Mouse (Mus musculus): Measurements from ENCODE around the gene Tardbp.

Tardbp gene

GRCm38 (mm10) chr4:148626623-148627185 is at the start of gene Tardbp:
Gene Tardbp (minus strand): TSS chr4:148627019.
- in situ Hi-C loops (cut with MboI, MseI) = no loop called here

DNA sequence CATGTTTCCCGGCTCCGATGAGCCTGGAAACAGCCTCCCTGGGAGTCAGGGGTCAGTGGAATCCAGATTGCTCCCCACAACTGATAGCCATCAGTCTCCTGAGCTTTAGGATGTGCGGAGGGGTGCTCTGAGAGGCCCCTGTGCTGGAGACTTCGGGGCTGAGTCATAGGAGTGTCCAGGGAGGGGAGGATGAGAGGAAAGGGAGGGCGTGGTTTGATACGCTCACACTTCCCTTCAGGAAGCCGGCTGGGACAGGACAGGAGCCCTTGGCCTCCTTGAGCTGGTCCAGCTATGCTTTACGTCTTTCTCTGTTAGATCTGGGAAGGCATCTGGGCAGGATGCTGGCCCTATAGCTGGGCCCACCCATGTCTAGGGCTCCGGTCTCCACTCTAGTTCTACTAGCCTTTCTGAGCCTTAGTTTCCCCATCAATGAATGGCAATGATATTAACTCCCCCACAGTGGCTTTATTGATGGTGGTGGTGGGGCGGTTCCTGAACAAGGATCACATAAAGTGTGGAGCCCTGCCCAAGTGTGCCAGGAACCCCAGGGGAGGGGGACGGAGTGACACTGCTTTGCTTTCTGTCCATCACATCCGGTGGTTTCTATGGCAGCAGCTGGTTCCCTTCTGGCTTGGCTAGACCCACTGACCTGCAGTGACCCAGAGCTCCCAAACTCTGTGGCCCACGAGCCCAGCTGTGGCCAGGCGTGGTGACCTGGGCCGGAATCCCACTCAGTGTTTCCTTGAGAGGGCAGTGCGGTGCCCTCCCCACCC is 49.6 kb upstream of the Tardbp start:
- in situ Hi-C loops (cut with MboI, MseI) = no loop called here

DNA sequence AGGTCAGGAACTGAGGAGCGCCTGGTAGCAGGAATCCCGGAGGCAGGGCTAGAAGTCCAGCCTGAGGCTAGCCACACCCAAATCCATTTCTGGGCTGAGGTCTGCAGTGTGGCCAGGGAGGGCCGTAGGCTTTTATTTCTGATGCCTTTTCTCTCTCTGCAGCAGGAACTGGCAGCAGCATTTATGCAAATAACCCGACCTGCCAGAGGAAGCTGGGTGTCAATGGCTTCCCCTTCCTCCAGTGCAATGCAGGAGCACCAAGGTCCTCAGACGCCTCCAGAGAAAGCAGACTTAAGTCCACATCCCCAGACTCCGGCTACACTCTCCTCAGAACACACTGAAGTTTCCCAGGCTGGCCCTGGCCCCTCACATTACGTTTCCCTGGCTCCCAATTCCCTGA is 48.2 kb upstream of the Tardbp start:
- in situ Hi-C loops (cut with MboI, MseI) = no loop called here

DNA sequence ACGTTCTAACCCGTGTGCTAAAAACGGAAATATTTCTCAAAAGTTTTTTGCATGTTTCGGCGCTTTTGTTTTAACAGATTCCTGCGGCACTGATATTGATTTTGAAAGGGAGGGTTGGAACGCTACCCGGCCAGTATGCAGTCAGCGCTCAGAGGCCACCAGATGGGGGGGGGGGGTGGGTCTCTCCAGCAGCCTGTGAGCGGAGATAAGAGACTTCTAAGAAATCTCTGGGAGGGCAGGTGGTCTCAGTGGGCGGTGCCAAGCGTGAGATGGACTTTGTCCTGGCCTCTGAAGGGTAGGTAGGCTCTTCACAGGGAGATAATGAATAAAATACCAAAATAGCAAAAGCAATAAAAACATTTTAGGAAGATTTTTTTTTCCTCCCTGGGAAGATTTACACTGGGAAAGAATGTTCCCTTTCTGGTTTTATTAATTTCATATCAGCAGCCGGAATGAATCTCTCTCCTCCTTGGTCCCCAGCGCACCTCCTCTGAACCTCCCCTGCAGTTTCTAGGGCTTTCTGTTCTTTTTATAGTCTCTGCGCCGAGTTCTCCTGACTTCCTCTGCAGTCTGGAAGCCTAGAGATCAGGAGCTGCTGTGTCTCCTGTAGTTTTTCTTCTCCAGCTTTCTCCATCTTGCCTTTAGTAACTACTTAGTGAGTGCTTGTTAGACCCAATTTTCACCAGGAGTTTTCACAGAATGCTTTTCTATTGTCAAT is 44.6 kb upstream of the Tardbp start:
- in situ Hi-C loops (cut with MboI, MseI) = no loop called here

DNA sequence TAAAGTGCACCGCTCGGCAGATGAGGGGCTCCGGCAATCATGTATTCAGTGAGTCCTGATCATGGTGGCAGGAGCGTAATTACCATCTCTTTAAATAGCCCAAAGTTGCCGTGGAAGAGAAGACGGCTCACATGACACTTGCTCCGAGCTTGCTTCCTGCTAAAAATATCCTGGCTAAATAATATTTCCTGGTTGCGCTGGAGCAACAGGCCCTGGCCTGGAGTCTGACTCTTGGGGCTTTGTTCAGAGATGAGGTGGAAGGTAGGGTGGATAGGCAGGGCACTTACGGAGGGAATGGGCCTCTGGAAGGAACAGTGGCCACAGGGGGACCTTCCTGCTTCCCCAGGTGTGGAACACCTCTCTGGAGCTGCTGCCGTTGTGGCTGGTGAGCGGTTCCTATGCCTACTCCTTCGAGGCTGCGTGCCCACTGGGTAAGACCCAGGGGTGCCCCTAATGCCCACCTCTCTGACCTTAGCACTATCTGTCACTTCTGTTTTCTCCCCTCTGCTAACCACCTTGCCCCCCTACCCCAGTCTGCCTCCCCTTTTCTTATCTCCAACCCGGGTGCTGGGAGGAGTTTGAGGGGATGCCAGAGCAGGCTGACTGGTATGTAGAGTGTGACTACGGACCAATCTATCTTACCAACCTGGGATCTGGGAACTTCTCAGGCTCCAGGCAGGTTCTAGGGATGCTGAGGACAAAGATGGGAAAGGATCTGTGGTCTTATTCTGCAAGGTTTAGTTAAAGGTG is 40.4 kb upstream of the Tardbp start:
- in situ Hi-C loops (cut with MboI, MseI) = no loop called here

DNA sequence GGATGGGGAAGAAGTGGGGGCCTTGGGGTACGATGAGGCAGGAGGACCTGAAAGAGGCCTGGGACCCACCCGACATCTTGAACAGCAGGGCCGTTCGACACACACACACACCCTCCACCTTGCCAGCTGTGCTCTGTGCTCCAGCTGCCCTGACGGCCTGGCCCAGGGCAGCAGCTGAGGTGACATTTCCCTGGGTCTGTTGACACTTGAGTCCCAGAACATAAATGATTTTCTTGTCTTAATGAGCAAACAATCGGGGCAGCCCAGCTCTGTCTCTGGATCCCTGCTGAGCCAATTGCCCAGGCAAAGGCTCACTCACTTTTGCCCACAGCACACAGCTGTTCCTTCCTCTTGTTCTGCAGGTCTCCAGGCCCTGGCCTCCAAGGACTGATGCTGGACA is 37.2 kb upstream of the Tardbp start:
- in situ Hi-C loops (cut with MboI, MseI) = no loop called here

- in situ Hi-C loops (cut with MboI, MseI) = no loop called here
Measured at GRCm38 (mm10) chr4:148663326-148663725, 36.5 kb upstream of the Tardbp start.

DNA sequence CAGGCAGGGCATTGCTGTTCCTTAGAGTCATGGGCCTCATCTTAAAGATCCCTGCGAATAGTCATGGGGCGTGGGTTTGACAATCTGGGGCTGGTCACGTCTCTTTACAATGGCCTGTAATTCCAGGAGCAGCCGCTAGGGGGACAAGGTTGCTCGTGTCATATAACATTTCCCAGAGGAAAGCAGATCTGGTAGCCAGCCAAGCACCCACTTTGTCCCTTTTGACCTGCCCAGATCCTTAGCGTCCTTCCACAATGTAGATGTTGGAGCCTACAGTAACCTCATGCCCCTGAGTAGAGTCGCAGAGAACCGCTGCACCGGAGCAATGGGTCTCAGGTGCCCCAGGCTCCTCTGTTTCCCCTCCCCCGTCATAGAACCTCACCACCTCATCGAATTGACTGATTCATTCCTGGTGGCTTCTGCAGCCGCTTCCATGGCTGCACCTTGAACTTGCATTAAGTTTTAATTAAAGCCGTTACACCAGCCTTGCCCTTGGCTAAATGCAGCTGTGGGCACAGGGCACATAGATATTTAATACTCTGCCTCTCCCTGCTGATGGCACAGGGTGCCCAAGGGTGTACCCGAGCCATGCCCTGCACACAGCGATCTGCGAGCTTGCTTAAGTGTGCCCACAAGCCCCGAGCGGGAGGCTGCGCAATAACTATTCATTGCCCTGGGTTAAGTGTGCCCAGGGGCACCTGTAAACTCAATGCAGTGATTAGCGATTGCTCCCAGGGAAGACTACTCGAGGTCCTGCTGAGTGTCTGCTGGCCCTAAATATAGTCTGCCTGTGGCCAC is 35.5 kb upstream of the Tardbp start:
- in situ Hi-C loops (cut with MboI, MseI) = no loop called here

GRCm38 (mm10) chr4:148660174-148660573 is 33.4 kb upstream of the Tardbp start:
- in situ Hi-C loops (cut with MboI, MseI) = no loop called here

GRCm38 (mm10) chr4:148657776-148658175 is 31.0 kb upstream of the Tardbp start:
- in situ Hi-C loops (cut with MboI, MseI) = no loop called here

DNA sequence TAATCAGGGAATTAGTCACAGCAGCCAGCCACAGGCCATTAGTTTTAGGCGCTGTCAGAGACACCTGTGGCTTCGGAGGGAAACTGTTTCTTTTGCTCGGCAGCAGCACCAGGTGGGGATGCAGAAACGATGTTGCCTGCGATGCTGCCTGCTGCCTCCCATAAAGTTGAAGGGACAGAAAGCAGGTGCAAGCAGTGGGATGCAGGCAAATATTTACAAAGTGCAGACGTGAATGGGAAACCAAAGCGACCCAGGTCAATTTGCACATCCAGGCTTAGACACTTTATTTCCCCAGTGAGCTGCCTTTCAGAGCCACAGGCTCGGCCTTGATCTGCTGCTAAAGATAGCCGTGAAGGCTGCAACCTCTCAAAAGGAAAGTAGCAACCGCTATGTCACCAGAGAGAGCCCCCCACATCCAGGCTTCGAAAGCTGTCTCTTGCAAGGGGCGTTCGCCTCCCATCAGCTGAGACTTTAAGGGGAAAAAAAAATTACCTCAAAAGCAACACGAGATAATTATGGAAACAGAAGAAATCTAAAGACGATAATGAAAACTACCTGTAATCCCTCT is 30.0 kb upstream of the Tardbp start:
- in situ Hi-C loops (cut with MboI, MseI) = no loop called here

- in situ Hi-C loops (cut with MboI, MseI) = no loop called here
Measured at GRCm38 (mm10) chr4:148654701-148655398, 28.0 kb upstream of the Tardbp start.

DNA sequence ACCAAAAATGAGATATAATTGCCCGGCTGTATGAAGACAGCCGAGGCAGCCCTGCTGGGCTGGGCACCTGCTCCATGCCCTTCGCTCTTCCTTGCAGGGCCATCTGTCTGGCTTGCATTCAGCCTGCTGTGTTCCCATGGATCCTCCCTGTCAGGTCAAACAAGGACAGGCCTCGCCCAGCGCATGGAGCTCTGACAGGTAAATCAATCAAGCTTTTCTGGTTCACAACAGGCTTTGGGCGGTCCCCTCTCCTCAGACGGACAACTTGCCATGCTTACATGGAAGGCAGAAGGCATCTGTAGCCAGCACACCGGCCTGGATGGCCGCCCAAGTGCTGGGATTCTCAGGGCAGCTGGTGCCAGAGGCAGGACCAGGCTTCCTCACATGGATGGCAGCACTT is 24.2 kb upstream of the Tardbp start:
- in situ Hi-C loops (cut with MboI, MseI) = no loop called here

DNA sequence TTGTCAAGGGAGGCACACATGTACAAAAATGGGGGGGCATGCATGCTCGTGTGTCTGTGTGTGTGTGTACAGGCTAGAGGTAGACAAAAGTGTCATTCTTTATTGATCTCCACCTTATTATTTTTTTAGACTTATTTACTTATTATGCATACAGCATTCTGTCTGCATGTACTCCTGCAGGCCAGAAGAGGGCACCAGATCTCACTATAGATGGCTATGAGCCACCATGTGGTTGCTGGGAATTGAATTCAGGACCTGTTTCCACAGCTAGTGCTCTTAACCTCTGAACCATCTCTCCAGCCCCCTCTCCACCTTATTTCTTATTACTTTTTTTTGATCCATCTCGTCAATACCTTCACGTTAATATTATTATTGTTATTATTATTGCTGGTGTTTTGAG is 22.5 kb upstream of the Tardbp start:
- in situ Hi-C loops (cut with MboI, MseI) = no loop called here

DNA sequence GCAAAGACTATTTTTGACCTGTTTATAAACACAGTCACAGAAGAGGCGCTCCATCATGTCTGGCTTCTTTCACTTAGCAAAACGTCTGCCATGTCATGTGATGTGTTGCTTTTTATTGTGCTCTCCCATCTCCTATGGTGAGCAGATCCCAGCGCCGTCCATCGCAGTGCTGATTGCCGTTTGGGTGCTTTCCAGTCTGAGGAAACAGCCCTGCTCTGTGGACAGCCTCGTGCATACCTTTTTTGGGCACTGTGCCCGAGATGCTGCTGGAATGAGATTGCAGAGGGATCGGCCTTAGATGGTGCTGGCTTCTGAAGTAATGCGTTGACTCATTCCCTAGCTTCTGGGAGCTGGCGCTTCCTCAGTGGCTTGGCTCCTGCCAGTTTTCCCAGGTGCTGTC is 19.8 kb upstream of the Tardbp start:
- in situ Hi-C loops (cut with MboI, MseI) = no loop called here

DNA sequence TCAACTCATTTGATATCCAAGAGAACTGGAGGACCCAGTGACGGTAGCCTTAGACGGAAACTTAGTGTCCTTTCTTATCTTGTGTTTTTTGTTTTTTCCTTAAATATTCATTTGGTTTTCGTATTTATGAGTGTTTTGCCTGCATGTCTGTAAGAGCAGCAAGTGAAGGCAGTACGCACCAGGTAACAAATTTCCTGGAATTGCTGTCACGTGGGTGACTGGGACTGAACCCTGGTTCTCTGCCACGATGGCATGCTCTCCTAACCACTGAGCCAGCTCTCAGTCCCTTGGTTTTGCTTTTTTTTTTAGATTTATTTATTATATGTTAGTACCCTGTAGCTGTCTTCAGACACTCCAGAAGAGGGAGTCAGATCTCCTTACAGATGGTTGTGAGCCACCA is 18.1 kb upstream of the Tardbp start:
- in situ Hi-C loops (cut with MboI, MseI) = no loop called here

DNA sequence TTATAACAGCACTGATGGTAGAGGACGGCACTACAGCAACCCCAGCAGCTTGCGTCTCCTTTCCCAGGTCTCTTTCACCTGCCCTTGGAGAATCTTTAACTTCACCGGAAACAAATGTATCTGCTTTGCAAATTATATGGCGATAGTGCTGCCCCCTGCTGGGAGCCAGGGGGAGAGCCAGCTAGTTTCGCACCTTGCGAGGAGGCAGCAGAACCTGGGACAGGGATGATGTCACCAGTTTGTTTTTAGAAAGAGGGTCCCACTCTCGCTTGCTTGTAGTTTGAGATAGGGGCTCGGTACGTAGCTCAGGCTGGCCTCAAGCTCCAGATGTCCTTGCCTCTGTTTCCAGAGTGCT is 17.3 kb upstream of the Tardbp start:
- in situ Hi-C loops (cut with MboI, MseI) = no loop called here

- in situ Hi-C loops (cut with MboI, MseI) = no loop called here
Measured at GRCm38 (mm10) chr4:148643291-148644156, 16.7 kb upstream of the Tardbp start, which contains the start of gene Gm572. Gene Gm572 (plus strand): TSS chr4:148643317.

- in situ Hi-C loops (cut with MboI, MseI) = no loop called here
Measured at GRCm38 (mm10) chr4:148641121-148641520, 14.3 kb upstream of the Tardbp start.

Data from T-helper 2 cell (primary cell).